Mouse (Mus musculus) neural tube, embryonic 12.5 days (tissue): Measurements from ENCODE around the gene Hba-x. TPM values are rescaled to one million over a fixed set of nuclear protein-coding genes. Genes with fewer than 3 reads are reported as not detected.
"Not testable (repeated sequence)": the region's sequence is repeated elsewhere in the genome, so short reads cannot be mapped to it uniquely, and the experiment has no call there.

Source experiments
- ATAC-seq: fragments of 200-750 bp; cut with Nextera tagmentation; 2 replicates; pipeline ENCODE4 v1.8.0; 2017; ENCODE audit warnings: low read depth, mild to moderate bottlenecking, moderate TSS enrichment, moderate library complexity; ENCODE audit not compliant: low FRiP score
- H3K27ac ChIP-seq: fragments of 300-500 bp; sonication (generic); 2 replicates; pipeline ENCODE4 v1.5.1; 2016
- H3K27me3 ChIP-seq: fragments of 300-500 bp; sonication (generic); replicated peaks from 2 replicates; pipeline ENCODE4 v1.6.1; 2016; ENCODE audit warnings: mild to moderate bottlenecking
- H3K36me3 ChIP-seq: fragments of 300-500 bp; sonication (generic); 2 replicates; pipeline ENCODE4 v1.6.1; 2016; ENCODE audit warnings: mild to moderate bottlenecking
- H3K4me1 ChIP-seq: fragments of 300-500 bp; sonication (generic); 2 replicates; pipeline ENCODE4 v1.6.1; 2016
- H3K4me2 ChIP-seq: fragments of 300-500 bp; sonication (generic); replicated peaks from 2 replicates; pipeline ENCODE4 v1.6.1; 2016; ENCODE audit warnings: mild to moderate bottlenecking
- H3K4me3 ChIP-seq: fragments of 300-500 bp; sonication (generic); 2 replicates; pipeline ENCODE4 v1.5.1; 2016
- H3K9ac ChIP-seq: fragments of 300-500 bp; sonication (generic); 2 replicates; pipeline ENCODE4 v1.6.1; 2016; ENCODE audit warnings: mild to moderate bottlenecking
- H3K9me3 ChIP-seq: fragments of 300-500 bp; sonication (generic); 2 replicates; pipeline ENCODE4 v1.6.1; 2016; ENCODE audit warnings: mild to moderate bottlenecking
- WGBS: fragments of 180-500 bp; shearing (Covaris S2); methylation state at CpG from one replicate; pipeline ENCODE4 v1.1.7; 2016; 5-methylcytosine and 5-hydroxymethylcytosine counted together
- polyA plus RNA-seq: library from polyadenylated mRNA; unstranded; fragments of >200 nt; fragmentation: Nextera tagmentation; extraction: Ambion mirVana; gene quantifications from 2 replicates; pipeline ENCODE4 v1.2.1, GENCODE M21; 2016

Hba-x gene
- polyA plus RNA-seq, 1 experiment from 2014 or later = 1,360 TPM

GRCm38 (mm10) chr11:32297417-32297816 lies 21.2 kb downstream of the Hba-x start:
- H3K27ac ChIP-seq, ATAC-seq, H3K9me3 ChIP-seq, H3K4me3 ChIP-seq, H3K4me1 ChIP-seq, H3K9ac ChIP-seq, H3K4me2 ChIP-seq, H3K36me3 ChIP-seq, H3K27me3 ChIP-seq: not testable (repeated sequence)
- 45% methylated on average over 2 of the region's 2 CpGs for WGBS

DNA sequence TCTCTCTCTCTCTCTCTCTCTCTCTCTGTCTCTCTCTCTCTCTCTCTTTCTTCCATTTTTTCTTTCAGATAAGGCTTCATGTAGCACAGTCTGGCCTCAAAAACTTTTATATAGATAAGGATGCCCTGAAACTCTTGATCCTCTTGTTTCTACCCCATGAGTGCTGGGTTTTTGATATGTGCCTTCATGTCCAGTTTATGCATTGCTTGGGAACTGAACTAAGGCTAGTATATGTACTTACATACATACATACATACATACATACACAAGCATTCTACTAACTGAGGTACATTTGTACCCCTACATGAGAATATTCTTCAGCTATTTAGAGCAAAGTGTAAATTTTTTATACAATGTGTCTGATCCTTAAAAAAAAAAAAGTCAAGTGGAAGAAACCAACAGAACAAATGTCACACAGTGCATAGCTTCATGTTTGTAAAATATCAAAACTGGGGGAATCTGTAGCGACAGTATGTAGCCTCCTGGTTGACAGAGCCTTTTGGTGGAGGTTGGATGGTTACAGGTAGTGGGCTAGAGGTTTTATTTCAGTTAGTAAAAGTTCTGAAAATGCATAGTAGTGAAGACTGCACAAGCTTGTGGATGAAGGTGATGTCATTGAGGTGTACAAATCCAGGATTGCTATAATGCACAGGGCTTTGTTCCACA lies 21.8 kb downstream of the Hba-x start:
- H3K4me1 ChIP-seq = no peaks in the 10 kb centered on the region
- no peak overlapping the region for H3K4me2 ChIP-seq
- no peak for ATAC-seq
- 96% methylated on average over 1 of the region's 1 CpGs for WGBS
- peaks cover 7% of the 10 kb centered on the region; the same call in 1 of the 2 replicates for H3K27me3 ChIP-seq
- no peak overlapping the region for H3K4me3 ChIP-seq
- no peak overlapping the region for H3K27ac ChIP-seq
- no peaks in the 10 kb centered on the region for H3K36me3 ChIP-seq
- H3K9me3 ChIP-seq = no peaks in the 10 kb centered on the region
- H3K9ac ChIP-seq = no peak overlapping the region

- WGBS = 98% methylated on average over 2 of the region's 2 CpGs
- peaks cover 7% of the 10 kb centered on the region; the same call in 1 of the 2 replicates for H3K27me3 ChIP-seq
- H3K4me2 ChIP-seq = no peak overlapping the region
- ATAC-seq = no peak
- no peaks in the 10 kb centered on the region for H3K36me3 ChIP-seq
- H3K4me3 ChIP-seq = no peak overlapping the region
- no peak overlapping the region for H3K27ac ChIP-seq
- no peaks in the 10 kb centered on the region for H3K9me3 ChIP-seq
- H3K9ac ChIP-seq = no peak overlapping the region
- no peaks in the 10 kb centered on the region for H3K4me1 ChIP-seq
Observed at GRCm38 (mm10) chr11:32298532-32298918, 22.3 kb downstream of the Hba-x start.

GRCm38 (mm10) chr11:32299865-32300264 lies 23.7 kb downstream of the Hba-x start, which contains the start of gene Hbq1a:
Gene Hbq1a (plus strand): TSS chr11:32300069.
- H3K9ac ChIP-seq, H3K27me3 ChIP-seq, H3K4me1 ChIP-seq, H3K9me3 ChIP-seq, H3K27ac ChIP-seq, H3K4me3 ChIP-seq, H3K36me3 ChIP-seq: not testable (repeated sequence)
- WGBS = 5% methylated on average over 16 of the region's 16 CpGs
- peak; percentile 37; the same call in 1 of the 2 replicates for ATAC-seq
- H3K4me2 ChIP-seq = peak within 1 kb of the TSS; percentile 54

DNA sequence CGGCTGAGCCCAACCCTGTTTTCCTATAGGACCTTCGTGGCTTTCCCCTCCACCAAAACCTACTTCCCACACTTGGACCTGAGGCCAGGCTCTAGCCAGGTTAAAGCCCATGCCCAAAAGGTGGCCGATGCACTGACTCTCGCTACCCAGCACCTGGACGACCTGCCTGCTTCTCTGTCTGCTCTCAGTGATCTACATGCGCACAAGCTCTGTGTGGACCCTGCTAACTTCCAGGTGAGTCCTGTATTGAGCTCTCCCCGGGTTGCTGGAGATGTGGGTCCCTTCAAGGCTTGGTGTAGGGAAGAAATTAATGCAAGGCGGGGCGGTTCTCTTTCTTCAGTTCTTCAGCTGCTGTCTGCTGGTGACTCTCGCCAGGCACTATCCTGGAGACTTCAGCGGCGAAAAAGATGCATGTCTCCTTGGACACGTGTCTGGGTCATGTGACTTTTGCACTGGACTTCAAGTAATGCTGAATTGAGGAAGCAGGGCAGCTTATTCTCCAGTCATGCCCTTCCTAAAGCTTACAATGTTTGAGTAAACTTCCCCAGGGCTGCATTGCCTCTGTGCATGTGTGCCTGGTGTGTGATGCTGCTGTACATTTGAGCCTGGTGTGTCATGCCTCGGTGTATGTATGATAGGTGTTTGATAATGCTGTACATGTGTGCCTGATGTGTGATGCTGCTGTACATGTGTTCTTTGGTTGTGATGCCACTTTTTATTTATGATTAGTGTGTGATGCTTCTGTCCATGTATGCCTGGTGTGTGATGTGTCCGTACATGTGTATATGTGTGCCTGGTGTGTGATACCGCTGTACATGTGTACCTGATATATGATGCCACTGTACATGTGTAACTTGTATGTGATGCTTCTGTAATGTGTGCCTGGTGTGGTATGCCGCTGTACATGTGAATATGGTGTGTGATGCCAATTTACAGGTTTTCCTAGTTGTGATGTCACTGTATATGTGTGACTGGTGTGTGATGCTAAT lies 24.4 kb downstream of the Hba-x start:
- H3K27me3 ChIP-seq = peaks cover 7% of the 10 kb centered on the region; the same call in 1 of the 2 replicates
- no peak overlapping the region for H3K27ac ChIP-seq
- 55% methylated on average over 15 of the region's 17 CpGs for WGBS
- no peaks in the 10 kb centered on the region for H3K4me1 ChIP-seq
- H3K4me2 ChIP-seq = peak overlapping the region; percentile 54
- H3K4me3 ChIP-seq = no peak overlapping the region
- H3K36me3 ChIP-seq = no peaks in the 10 kb centered on the region
- ATAC-seq = peak; percentile 37; the same call in 1 of the 2 replicates
- H3K9me3 ChIP-seq = no peaks in the 10 kb centered on the region
- H3K9ac ChIP-seq = no peak overlapping the region

DNA sequence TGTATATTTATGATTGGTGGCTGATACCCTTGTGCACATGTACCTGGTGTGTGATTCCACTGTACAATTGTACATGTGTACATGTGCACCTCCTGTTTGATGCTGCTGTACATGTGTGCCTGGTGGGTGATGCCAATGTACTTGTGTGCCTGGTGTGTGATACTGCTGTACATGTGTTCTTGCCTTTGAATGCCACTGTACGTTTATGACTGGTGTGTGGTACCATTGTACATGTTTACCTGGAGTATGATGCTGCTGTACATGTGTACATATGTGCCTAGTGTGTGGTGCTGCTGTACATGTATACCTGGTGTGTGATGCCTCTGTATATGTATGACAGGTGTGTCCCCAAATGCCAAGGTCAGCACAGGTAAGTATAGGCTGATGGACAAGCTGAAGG lies 25.3 kb downstream of the Hba-x start:
- 77% methylated on average over 1 of the region's 1 CpGs for WGBS

DNA sequence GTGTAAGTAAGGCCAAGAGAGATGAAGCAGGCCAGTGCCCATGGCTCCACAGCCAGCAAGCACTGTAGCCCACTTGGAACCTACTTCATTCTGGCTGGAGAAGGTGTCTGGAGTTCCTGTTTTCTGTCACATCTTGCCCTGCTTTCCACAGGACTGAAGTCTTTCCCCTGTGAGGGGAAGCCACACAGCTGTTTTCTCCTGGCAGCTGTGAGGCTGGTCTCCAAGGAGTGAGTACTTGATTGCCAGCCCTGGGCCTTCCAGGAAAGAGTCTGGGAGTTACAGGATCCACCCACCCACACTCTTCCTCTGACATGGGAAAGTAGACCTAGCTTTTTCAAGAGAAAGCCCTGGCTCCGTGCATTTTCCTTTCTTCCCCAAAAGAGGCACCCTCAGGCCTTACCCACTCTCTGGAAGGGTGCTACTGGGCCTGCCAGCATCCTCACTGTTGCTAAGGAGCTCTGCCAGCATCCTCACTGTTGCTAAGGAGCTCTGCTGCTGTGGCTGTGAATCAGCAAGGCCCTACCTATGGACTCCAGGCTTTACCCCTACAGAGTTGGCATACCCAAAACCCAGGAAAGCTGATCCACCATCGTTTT lies 26.7 kb downstream of the Hba-x start:
- Histone ChIP-seq H3K36me3 (no peaks in the 10 kb centered on the region), H3K27ac (no peak overlapping the region)
- 50% methylated on average over 2 of the region's 2 CpGs for WGBS

More for the DNA sequence above, 25.3 kb downstream of the Hba-x start:
- peaks cover 7% of the 10 kb centered on the region; the same call in 1 of the 2 replicates for H3K27me3 ChIP-seq
- no peak overlapping the region for H3K9ac ChIP-seq
- no peaks in the 10 kb centered on the region for H3K36me3 ChIP-seq
- H3K4me3 ChIP-seq = no peak overlapping the region
- ATAC-seq = no peak
- no peaks in the 10 kb centered on the region for H3K4me1 ChIP-seq
- no peaks in the 10 kb centered on the region for H3K9me3 ChIP-seq
- no peak overlapping the region for H3K4me2 ChIP-seq
- no peak overlapping the region for H3K27ac ChIP-seq

GRCm38 (mm10) chr11:32303455-32303854 lies 27.3 kb downstream of the Hba-x start:
- no peak overlapping the region for H3K4me3 ChIP-seq
- H3K27me3 ChIP-seq = peaks cover 7% of the 10 kb centered on the region; the same call in 1 of the 2 replicates
- ATAC-seq = no peak
- H3K27ac ChIP-seq = no peak overlapping the region
- H3K4me1 ChIP-seq = no peaks in the 10 kb centered on the region
- no peak overlapping the region for H3K9ac ChIP-seq
- WGBS = 83% methylated on average over 1 of the region's 1 CpGs
- H3K9me3 ChIP-seq = no peaks in the 10 kb centered on the region
- H3K4me2 ChIP-seq = no peak overlapping the region
- H3K36me3 ChIP-seq = no peaks in the 10 kb centered on the region

More for the DNA sequence above, 26.7 kb downstream of the Hba-x start:
- H3K4me1 ChIP-seq = no peaks in the 10 kb centered on the region
- ATAC-seq = no peak
- H3K9me3 ChIP-seq = no peaks in the 10 kb centered on the region
- no peak overlapping the region for H3K9ac ChIP-seq
- H3K27me3 ChIP-seq = peaks cover 7% of the 10 kb centered on the region; the same call in 1 of the 2 replicates
- H3K4me2 ChIP-seq = no peak overlapping the region
- H3K4me3 ChIP-seq = no peak overlapping the region

DNA sequence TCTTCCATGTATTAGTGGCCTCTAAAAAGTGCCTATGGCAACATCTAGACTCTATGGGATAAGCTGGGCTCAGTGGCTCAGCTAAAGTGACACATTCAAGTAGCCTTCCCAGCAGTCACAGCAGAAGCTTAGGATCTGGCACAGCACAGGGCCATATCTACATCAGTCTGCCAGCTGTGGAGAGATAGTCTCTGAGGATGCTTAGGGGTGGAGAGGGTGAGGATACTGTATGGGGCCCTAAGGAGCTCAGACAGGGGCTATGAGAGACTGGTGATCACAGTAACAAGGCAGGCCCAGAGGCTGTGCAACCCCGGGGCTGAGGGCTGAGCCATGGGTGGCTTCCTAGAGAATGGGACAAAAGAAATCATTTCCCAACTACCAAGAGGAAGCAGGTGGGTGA lies 30.8 kb downstream of the Hba-x start:
- Histone ChIP-seq H3K4me2 (no peak overlapping the region), H3K27me3 (no peaks in the 10 kb centered on the region), H3K27ac (no peak overlapping the region), H3K4me3 (no peak overlapping the region), H3K4me1 (no peaks in the 10 kb centered on the region), H3K9me3 (no peaks in the 10 kb centered on the region), H3K36me3 (no peaks in the 10 kb centered on the region), H3K9ac (no peak overlapping the region)
- no peak for ATAC-seq
- 73% methylated on average over 1 of the region's 1 CpGs for WGBS

DNA sequence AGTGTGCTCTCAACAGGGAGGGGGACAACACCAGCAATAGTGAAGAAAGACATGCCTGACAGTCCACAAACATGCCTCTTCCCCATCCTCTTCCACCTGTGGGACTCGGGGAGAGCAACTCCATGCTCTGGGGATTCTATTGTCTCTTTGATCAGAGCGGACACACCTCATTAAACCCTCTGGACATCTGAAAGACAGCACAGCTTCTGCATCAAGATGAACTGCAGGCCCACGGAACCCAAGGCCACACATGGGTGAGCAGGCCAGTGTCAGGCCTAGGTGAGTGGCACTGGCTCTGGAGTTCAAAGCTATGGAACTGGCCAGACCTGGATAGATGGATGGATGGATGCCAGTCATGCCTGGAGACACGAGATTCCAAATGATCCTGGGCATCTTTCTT lies 33.2 kb downstream of the Hba-x start:
- Histone ChIP-seq H3K36me3 (no peaks in the 10 kb centered on the region), H3K9ac (no peak overlapping the region), H3K4me3 (no peak overlapping the region), H3K27ac (no peak overlapping the region), H3K27me3 (no peaks in the 10 kb centered on the region), H3K4me1 (no peaks in the 10 kb centered on the region), H3K9me3 (no peaks in the 10 kb centered on the region), H3K4me2 (no peak overlapping the region)
- no peak for ATAC-seq
- 43% methylated on average over 4 of the region's 4 CpGs for WGBS

DNA sequence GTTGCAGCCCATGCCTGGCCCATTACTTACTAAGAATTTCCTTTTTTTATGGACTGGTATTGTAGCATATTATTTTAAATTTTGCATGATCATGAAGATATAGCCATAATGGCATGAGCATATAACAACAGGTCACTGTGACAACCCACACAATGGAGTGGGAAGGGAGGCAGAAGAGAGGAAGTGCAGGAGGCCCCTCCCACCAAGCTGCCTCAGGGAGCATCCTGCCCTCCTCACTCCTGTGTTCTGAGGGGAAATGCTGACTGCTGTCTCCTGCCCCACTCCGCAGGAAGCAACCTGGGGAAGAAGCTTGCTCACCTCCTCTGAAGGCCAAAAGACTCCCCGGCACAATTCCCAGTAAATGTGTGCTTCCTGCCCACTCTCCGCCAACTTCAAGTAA lies 33.7 kb downstream of the Hba-x start:
- ATAC-seq = no peak
- 75% methylated on average over 3 of the region's 3 CpGs for WGBS
- Histone ChIP-seq H3K4me2 (no peak overlapping the region), H3K27me3 (no peaks in the 10 kb centered on the region), H3K27ac (no peak overlapping the region), H3K4me3 (no peak overlapping the region), H3K9me3 (no peaks in the 10 kb centered on the region), H3K9ac (no peak overlapping the region), H3K36me3 (no peaks in the 10 kb centered on the region), H3K4me1 (no peaks in the 10 kb centered on the region)

DNA sequence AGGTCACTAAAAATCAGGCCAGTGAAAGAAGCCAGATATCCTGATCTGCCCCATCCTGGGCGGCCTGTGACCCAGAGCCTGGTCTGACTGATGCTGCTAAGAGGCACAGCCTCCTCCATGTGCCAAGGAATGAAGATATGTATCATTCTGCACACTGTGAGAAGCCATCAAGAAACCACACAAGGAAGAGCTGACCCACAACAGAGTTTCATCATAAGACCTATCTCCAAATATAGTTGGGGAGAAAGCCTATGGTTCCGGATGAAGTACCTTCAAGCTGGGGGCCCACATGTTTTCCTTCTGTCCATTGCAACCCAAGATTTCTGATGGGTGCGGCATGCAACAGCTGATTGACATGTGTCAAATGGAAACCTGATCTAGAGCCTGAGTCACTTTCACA lies 39.8 kb downstream of the Hba-x start:
- Histone ChIP-seq H3K9me3 (no peaks in the 10 kb centered on the region), H3K4me1 (no peaks in the 10 kb centered on the region), H3K4me3 (no peak overlapping the region), H3K27ac (no peak overlapping the region), H3K9ac (no peak overlapping the region), H3K27me3 (no peaks in the 10 kb centered on the region), H3K4me2 (no peak overlapping the region), H3K36me3 (no peaks in the 10 kb centered on the region)
- 91% methylated on average over 3 of the region's 3 CpGs for WGBS
- no peak for ATAC-seq
